Mouse (Mus musculus): ENCODE measurements around the gene Sox18.

DNA sequence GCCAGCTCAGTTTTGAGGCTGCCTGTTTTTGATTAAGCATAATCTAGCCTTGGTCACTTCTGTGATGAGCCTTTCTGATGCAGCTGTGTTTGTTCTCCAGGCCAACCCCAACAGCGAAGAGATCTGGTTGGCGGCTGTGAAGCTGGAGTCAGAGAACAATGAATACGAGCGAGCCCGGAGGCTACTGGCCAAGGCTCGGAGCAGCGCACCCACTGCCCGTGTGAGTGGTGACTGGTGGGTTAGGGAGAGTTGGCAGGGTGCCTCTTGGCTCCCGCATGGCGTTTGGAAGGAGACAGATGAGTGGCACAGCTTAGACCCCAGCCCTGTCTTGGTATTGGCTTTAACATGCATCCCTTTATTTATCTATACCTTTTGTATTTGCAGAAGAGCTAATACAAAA lies 22.5 kb downstream of the Sox18 start:
- TF ChIP-seq CTCF (IDR thresholded peaks at IDR 0.05; ENCODE audit: extremely low read depth, insufficient read depth, insufficient read length, insufficient replicate concordance) (no peak), POLR2A (IDR thresholded peaks at IDR 0.05; ENCODE audit: low read depth, low read length) (no peak)
